In genomic region chr1:104769250-104769607, GRCm38 (mm10) we compare ENCODE assay signal across 8 mouse cellular contexts. TPM values are rescaled to one million over a fixed set of nuclear protein-coding genes. Genes with fewer than 3 reads are reported as not detected.
DNase-seq lines count a peak whose midpoint lies in the region; ATAC-seq lines count a peak whose summit lies in the region.

No protein-coding gene starts in this region.

- peak; percentile 78 for ATAC-seq in kidney, embryonic 16.5 days (ENCODE audit: low FRiP score, low TSS enrichment)
- 0 out of 2 replicates have a peak, but pooled peaks have one; percentile 17 for ATAC-seq in granulocyte monocyte progenitor cell, adult 5-6 weeks (replicated peaks; ENCODE audit: poor library complexity, severe bottlenecking)
- no peak for ATAC-seq in limb, embryonic 12.5 days (ENCODE audit: insufficient number of reproducible peaks, insufficient read depth, low FRiP score, low TSS enrichment, low read depth)
- ATAC-seq in erythroid progenitor cell, adult 5-6 weeks (replicated peaks; ENCODE audit: low FRiP score, poor library complexity, severe bottlenecking) = no peak
- no peak for ATAC-seq in erythroblast, adult 5-6 weeks (replicated peaks; ENCODE audit: low FRiP score, poor library complexity, severe bottlenecking)

- H3K4me3 ChIP-seq in kidney, embryonic 16.5 days (ENCODE audit: low read length) = peak overlapping the region; percentile 50
- peak overlapping the region; percentile 46 for H3K4me3 ChIP-seq in limb, embryonic 12.5 days (replicated peaks)

- DNase-seq in kidney, adult 8-10 months = no peak
- peak; percentile 61 for DNase-seq in cerebellum, adult 9-10 months
- DNase-seq in right cerebral cortex, adult 2 months (ENCODE audit: low spot score in 2 of 2) = peak; percentile 49 to 53

- H3K4me2 ChIP-seq in kidney, embryonic 16.5 days (replicated peaks; ENCODE audit: low read depth, low read length) = peak overlapping the region; percentile 90
- H3K4me2 ChIP-seq in limb, embryonic 12.5 days = peak overlapping the region; percentile 94

- WGBS in kidney, embryonic 16.5 days = 0% methylated on average over 12 of the region's 12 CpGs
- WGBS in limb, embryonic 12.5 days = under 1% methylated on average over 12 of the region's 12 CpGs

- no peak overlapping the region for H3K27ac ChIP-seq in kidney, embryonic 16.5 days (ENCODE audit: low read length)
- no peak overlapping the region for H3K27ac ChIP-seq in limb, embryonic 12.5 days

- H3K27me3 ChIP-seq in kidney, embryonic 16.5 days (ENCODE audit: insufficient read depth, low read length) = peaks cover 21% of the 10 kb centered on the region
- H3K27me3 ChIP-seq in limb, embryonic 12.5 days = peaks cover 40% of the 10 kb centered on the region

- H3K4me1 ChIP-seq in kidney, embryonic 16.5 days (ENCODE audit: insufficient read depth, low read length) = peaks cover 9% of the 10 kb centered on the region
- H3K4me1 ChIP-seq in limb, embryonic 12.5 days (replicated peaks) = peaks cover 16% of the 10 kb centered on the region

- H3K9ac ChIP-seq in kidney, embryonic 16.5 days (replicated peaks; ENCODE audit: low read length) = peak overlapping the region; percentile 41; the same call in 1 of the 2 replicates
- peak overlapping the region; percentile 47 for H3K9ac ChIP-seq in limb, embryonic 12.5 days (replicated peaks)

- H3K9me3 ChIP-seq in kidney, embryonic 16.5 days (ENCODE audit: low read length) = no peaks in the 10 kb centered on the region
- no peaks in the 10 kb centered on the region for H3K9me3 ChIP-seq in limb, embryonic 12.5 days

- H3K36me3 ChIP-seq in kidney, embryonic 16.5 days (ENCODE audit: insufficient read depth, low read length) = no peaks in the 10 kb centered on the region
- no peaks in the 10 kb centered on the region for H3K36me3 ChIP-seq in limb, embryonic 12.5 days

RNA-seq across cellular contexts. Expression of gene Cdh20, which starts 0.9 kb away (rescaled TPM):
- 0.12 and 0.14 TPM in 2 replicates for polyA plus RNA-seq in kidney, embryonic 16.5 days (2015; fragmentation: Nextera tagmentation; extraction: Ambion mirVana)
- total RNA-seq in granulocyte monocyte progenitor cell, adult 5-6 weeks (2014; fragmentation: Nextera tagmentation) = not detected in 2 replicates
- total RNA-seq in granulocyte monocyte progenitor cell, adult 5-6 weeks (2017) = not detected in 2 replicates
- 0.12 and 0.13 TPM in 2 replicates for polyA plus RNA-seq in limb, embryonic 12.5 days (2016; fragmentation: Nextera tagmentation; extraction: Ambion mirVana)
- total RNA-seq in erythroid progenitor cell, adult 5-6 weeks (2015; ENCODE audit: low replicate concordance) = not detected in 2 replicates
- total RNA-seq in erythroid progenitor cell, adult 5-6 weeks (2017; ENCODE audit: low replicate concordance) = not detected in 2 replicates
- not detected in 2 replicates for total RNA-seq in erythroblast, adult 5-6 weeks (2015; ENCODE audit: low replicate concordance)
- total RNA-seq in erythroblast, adult 5-6 weeks (2017; ENCODE audit: low replicate concordance) = not detected in 2 replicates

Comparison
In these comparisons a context has a peak if more than half of its experiments do, and no peak if none do; other contexts are left out.
1. ATAC-seq: peak in kidney, embryonic 16.5 days (single experiment) and granulocyte monocyte progenitor cell, adult 5-6 weeks (single experiment); none in limb, embryonic 12.5 days (single experiment), erythroid progenitor cell, adult 5-6 weeks (single experiment) and erythroblast, adult 5-6 weeks (single experiment).
2. DNase-seq: peak in cerebellum, adult 9-10 months (single experiment) and right cerebral cortex, adult 2 months (2 of 2); none in kidney, adult 8-10 months (0 of 2).